Mouse (Mus musculus): ENCODE results near the gene BC035044.
"Not testable (repeated sequence)": the region's sequence is repeated elsewhere in the genome, so short reads cannot be mapped to it uniquely, and the experiment has no call there.

Gene BC035044

DNA sequence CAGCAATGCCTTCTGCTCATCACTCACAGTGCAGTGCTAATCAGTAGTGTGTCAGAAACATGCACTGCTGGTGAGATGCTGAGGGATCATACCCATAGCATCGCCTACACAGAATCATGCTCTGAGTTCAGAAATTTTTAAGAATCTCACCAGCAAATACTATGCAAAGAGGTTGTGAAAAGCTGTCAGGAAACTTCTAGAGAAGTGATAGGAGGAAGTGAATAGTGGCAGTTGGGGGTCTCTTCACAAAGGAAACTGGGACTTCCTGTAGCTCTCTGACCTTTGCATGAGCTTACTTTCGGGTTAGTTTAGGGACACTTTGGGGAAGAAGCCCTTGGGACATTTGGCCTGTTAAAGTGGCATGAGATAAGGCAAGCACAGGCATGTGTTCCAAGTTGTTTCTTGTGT, at the start of gene BC035044:
Gene BC035044, minus strand, starts transcription at position 179 of the 408 bp plus-strand sequence.
- in situ Hi-C loops (cut with MboI, MseI): loop anchor here (5.0 kb wide), 2 partner anchors 34 to 86 kb away; no protein-coding TSS in a partner anchor

DNA sequence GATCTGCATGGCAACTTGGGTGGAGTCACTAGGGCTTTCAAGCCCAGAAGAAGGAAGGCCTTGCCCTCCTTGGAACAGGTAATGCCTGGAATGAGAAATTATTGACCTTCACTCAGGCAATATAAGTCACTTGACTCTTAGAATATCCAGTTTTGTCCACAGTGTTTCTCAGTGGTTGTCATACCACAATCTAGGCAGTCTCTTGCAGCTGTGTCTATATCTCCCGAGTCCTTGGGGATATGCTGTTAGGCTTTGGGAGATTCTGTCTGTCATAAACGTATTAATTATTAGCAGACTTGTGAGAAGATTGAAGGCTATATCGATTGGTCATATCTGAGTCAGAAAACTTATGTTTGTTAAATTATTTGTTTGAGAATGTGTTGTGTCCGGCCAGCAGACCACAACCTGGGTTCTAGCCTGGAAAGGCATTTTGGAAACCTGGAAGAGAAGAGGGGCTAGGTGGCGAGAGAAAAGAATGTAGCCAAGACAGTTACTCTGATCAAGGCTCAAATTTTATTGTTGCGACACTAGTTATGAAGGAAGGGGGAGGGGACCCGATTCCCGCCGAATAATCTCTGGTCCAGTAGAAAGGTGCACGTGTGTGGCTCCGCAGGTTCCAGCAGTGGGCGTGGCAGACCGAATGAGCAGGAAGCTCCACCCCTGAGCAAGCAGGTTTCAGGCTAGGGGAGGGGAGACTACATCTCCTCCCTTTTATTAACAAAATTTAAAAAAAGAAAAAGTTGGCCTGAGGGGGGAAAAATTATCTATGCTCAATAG, 45.2 kb upstream of the BC035044 start:
- in situ Hi-C loops (cut with MboI, MseI): not testable (repeated sequence)

DNA sequence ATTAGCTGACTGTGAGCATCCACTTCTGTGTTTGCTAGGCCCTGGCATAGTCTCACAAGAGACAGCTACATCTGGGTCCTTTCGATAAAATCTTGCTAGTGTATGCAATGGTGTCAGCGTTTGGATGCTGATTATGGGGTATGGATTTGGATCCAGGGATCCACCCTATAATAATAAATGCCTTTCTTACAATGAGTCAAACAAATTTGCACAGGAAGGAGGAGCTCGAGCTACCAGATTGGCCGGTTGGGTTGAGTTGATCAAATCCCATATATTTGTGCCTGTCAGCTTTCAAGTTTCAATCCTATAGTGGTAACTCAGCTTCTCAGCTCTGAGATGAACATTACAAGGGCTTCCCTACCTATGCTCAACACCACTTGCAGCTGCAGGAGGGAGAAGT, 43.2 kb upstream of the BC035044 start, which contains the start of gene Clec2g:
Gene Clec2g, plus strand, starts transcription at position 301 of the 400 bp plus-strand sequence.
- in situ Hi-C loops (cut with MboI, MseI): not testable (repeated sequence)

DNA sequence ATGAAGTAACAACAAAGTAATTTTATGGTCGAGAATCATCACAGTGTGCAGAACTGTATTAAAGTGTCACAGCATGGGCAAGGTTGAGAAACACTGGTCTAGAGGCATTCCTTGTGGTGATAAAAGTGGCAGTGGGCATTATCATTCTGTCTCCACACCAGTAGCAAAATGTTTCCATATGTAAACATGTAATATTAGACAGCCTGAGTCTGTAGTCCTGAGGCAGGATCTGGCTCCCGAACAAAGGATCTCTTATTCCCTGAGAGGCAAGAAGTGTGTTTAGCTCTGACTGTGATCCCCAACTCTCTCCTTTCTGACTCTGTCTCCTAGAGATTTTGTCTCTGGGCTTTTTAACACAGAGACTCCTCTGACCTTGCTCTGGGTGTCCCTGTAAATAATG, 42.1 kb upstream of the BC035044 start:
- in situ Hi-C loops (cut with MboI, MseI): no loop called here

DNA sequence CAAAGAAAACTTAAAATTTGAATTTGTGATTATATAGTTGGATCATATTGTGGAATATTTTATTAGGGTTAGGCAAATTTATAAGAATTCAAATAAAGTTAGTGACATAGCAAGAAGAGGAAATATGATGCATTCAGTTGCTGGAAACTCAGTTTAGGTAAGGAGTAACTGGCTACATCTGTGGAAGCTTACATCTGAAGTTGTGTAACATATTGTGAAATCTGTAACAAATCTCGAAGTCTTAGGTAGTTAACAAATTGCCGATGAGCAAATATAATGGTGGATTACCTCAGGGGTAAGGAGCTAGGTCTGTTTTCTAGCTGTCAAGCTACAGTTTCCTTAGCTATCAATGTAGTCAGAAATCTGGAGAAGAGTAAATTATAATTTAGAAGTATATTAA, 26.4 kb upstream of the BC035044 start:
- in situ Hi-C loops (cut with MboI, MseI): no loop called here

DNA sequence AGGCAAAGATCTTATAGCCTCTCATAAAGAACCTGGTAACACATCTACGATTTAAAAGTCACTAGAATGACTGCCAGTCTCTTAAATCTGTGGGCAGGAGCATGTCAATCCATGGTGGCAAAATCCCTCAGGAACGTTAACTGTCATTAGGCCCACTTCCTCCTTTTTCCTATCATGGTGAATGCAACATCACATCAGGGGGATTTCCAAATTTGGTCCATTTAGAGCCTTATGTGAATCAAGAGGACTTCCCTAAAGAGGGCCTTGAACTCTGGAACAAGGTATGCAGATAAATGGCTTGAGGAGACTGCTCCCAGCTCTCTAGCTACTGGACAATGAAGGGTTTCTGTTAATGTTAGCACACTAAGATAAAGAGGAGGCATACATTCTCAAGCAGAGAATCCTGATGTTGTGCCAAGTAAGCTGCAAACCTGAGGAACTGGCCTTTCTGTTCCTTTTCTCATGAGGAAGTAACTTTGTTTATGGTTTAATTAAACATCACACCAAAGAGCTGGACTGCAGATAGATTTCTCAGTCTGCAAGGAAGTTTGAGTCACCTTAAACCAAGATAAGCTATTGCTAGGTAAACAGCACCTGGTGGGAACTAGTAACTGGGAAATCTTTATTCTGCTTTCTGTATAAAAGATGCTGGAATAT, 22.8 kb upstream of the BC035044 start:
- in situ Hi-C loops (cut with MboI, MseI): no loop called here

DNA sequence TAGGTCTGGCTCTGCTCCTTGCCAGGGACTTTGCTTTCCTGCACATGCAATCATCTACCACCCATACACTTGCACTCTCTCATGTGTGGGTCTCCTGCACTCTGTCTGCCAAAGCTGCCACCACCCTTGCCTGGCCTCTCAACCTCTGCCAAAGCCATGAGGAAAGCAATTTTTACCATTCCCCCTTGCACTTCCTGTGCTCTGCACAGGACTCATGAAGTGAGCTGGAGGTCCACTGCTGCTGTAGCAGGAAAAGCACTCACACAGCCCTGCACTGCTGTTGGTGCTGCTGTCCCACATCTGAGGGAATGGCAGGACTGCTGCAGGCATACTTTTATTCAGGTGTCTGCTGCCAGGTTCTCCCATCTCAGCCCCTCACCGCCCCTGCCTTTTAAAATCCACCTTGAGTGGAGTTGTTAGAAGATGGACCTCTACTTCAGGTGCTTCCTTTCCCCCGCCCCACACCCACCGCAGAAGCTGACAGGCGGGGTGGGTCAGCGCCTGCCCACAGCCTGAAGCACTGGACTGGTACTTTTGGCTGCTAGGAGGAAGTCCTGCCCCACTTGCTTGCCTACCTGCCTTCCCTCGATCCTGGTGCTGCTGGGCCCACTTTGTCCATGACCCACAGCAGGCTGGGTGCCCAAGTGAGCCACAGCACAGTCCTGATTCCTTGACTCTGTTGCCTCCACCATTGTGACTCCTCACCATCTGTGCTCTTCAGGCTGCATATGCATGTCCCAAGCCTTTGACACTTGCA, 10.0 kb upstream of the BC035044 start:
- in situ Hi-C loops (cut with MboI, MseI): not testable (repeated sequence)

DNA sequence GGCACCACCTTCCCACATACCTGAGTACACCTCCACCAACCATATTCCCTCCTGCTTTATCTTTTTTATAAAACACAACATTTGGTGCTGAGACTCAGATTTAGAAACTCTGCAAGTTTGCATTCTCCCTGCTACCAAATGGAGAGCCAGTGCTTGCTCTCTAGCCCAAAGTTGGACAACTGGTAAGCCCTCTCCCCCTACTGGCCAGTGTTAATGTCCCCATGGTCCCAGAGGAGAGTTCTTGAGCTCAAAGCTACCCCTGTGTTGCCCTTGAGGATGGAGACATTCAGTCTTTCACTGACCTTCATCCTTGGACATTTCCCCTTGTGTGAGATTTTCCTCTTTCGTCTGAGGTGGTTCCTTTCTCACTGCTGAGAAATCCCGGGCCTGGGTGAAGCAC, 9.1 kb upstream of the BC035044 start:
- in situ Hi-C loops (cut with MboI, MseI): no loop called here

DNA sequence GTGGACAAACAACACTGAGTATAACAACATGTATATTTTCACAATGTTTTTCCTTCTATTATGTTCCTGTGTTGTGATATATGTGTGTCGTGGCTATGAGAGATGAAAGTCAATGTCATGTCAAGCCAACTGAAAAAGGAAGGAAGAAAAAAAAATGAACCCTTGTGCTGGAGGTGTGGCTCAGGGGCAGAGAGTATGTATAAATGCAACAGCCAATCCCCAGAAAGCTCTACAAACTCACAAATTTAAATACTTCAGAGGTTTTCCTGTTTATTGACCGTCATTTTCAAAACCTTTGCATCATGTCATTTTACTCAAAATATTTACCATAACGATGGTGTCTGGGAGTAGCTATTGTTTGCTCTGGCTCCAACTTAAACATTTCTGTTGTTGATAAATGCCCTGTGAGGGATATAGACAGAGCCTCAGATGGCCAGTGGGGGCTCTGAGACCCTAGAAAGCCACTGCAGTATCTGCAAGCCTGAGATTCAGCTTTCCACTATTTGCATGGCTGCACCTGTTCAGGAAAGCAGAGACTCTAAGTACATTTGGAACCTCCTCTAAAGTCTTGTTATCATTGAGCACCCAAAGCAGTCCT, 4.6 kb upstream of the BC035044 start:
- in situ Hi-C loops (cut with MboI, MseI): no loop called here

DNA sequence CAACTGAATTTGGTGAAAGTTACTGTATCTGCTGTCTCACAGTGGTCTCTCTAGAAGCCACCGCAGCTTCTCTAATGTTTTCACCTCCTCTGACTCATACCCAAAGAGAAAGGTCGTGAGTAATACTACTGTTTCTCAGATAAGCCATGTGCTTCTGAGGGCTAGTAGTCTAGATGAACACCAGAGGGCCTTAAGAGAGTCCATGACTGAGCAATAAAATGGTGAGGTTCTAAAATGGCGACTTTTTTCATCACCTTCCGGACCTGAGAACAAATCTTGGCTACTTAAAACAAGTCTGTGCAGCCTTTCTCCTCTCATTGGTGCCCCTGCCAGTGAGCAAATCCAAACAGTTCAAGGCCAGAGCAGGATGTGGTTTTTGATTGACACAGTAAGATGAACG, 2.1 kb downstream of the BC035044 start:
- in situ Hi-C loops (cut with MboI, MseI): no loop called here

DNA sequence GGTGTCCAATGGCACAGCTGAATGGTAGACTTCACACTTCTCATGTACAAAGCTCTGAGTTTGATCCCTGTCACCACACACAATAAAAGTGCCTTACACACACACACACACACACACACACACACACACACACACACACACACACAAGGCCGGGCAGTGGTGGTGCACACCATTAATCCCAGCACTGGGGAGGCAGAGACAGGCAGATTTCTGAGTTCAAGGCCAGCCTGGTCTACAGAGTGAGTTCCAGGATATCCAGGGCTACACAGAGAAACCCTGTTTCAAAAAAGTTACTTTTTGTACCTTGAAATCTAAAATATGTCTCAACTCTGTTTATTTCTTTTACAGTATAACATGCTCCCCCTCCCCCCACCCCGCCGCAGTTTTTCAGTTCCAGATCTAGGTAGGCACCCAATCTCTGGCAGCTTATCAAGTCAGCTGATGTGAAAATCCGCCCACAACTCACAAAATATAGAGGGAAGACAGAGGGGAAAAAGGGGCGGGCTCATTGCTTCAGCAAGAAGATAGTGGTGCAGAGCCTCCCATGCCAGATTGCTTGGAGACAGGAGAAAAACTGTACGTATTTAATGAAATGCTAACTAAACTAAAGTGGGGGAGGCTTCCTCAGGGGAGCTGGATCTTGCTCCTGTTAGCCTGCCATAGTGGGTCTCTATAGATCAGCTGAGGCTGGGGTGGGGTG, 3.7 kb downstream of the BC035044 start, which contains the start of gene Clec2i:
Gene Clec2i, plus strand, starts transcription at position 498 of the 700 bp plus-strand sequence.
- in situ Hi-C loops (cut with MboI, MseI): not testable (repeated sequence)

DNA sequence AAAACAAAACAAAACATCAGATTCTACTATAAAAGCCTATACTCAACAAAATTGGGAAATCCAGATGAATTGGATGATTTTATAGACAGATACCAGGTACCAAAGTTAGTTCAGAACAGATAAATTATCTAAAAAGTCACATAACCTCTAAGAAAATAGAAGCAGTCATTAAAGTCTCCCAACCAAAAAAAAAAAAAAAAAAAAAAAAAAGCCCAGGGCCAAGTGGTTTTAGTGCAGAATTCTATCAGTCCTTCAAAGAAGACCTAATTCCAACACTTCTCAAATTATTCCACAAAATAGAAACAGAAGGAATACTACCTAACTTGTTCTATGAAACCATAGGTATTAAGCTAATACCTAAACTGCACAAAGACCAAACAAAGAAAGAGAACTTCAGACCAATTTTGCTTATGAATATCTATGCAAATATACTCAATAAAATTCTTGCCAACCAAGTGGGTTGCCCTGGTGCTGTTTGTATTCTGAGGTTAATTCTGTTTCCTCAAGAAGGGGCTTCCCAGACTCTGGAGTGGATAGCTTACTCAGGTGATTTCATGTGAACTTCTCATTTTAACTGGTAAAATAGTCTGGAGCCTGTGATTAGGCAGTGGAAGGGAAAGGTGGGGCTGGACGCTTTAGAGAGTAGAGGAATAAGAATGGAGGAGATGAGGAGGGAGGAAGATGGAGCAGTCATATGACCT, 18.9 kb downstream of the BC035044 start:
- in situ Hi-C loops (cut with MboI, MseI): no loop called here

DNA sequence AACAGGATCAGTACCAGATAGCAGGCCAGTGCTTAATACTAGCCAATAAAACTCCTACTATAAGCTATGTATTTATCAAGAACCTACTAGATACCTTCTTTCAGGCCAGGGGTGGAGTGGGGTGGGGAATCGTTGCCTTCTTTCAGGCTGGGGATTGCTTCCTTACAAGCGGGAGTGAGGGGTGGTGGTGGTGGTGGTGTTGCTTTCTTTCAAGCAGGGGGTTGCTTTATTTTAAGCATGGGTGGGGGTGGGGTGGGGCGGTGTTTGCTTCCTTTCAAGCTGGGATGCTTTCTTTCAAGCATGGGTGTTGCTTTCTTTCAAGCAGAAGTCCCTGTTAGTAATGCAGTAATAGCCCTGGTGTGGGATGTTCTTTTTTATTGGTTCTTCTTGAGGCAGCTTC, 22.1 kb downstream of the BC035044 start:
- in situ Hi-C loops (cut with MboI, MseI): no loop called here

DNA sequence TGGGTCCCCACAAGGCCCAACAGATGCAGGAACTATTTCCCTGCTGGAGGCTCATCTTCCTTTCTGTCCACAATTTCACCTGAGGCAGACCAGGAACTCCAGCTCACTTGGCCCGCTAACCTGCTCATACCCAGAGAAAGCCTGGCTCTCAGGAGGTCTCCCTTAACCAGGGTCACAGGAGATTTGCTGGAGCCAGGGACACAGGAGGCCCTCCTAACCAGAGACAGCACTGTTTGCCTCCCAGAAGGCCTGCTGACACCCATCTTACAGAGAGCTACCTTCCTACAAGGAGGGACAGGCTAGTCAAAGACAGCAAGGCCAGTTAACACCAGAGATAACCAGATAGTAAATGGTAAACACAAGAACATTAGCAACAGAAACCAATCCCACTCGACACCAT, 33.0 kb downstream of the BC035044 start:
- in situ Hi-C loops (cut with MboI, MseI): loop anchor here (5.0 to 10.0 kb wide), 2 partner anchors 34 to 507 kb away; partner anchors contain the start of gene BC035044

DNA sequence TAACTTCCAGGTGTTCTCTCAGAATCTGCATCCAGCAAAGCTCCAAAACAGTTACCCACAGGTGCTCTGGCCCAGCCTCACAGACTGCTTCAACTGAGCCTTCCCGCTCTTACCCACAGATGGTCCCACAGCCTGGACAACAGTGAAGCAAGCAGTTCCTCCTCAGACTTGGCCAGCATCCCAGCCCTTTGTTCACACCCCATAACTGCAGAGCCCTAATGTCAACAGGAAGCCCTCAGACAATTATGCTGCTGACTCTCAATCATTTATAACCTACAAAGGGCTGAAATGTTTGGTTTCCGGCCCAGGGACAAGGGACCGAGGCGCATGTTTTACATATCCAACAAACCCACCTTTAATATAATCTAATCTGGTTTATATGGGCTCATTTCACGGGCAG, 34.7 kb downstream of the BC035044 start:
- in situ Hi-C loops (cut with MboI, MseI): loop anchor here (5.0 to 10.0 kb wide), 2 partner anchors 36 to 509 kb away; partner anchors contain the start of gene BC035044

DNA sequence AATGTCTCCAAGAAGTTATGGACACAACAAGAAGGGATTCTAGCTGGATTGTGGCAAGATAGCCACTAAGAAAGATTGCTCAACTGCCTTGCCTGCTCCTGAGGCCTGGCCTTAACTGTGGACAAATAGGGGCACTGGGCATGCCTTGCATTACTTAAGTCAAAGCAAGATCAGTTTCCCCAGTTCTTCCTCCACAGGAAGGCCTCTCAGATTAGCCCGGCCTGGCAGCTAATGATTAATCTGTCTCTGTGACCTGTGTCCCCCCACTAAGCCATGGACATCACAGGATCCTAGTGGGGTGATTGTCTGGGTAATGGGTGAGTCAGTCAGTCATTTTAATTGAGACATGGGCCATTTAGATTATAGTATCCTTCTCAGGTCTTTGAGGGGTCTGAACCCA, 35.4 kb downstream of the BC035044 start:
- in situ Hi-C loops (cut with MboI, MseI): loop anchor here (5.0 to 10.0 kb wide), 2 partner anchors 37 to 509 kb away; partner anchors contain the start of gene BC035044

DNA sequence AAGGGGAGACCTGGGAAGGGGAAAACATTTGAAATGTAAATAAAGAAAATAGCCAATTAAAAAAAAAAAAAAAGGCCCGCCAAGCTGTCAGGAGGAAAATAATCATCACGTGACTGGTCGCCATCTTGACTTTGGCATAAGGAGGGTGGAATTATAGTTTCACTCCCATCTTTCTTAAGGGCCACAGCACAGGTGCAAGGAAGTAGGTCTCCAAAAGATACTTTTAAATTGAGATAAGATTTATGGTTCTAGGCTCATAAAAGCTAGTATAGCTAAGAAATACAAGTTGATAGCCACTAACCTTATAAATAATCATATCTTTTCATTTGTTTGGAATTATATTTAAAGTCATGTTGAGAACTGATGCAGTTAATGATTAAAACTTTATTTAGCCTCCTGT, 36.0 kb downstream of the BC035044 start:
- in situ Hi-C loops (cut with MboI, MseI): loop anchor here (5.0 to 10.0 kb wide), 4 partner anchors 37 to 510 kb away; partner anchors contain the start of gene BC035044

DNA sequence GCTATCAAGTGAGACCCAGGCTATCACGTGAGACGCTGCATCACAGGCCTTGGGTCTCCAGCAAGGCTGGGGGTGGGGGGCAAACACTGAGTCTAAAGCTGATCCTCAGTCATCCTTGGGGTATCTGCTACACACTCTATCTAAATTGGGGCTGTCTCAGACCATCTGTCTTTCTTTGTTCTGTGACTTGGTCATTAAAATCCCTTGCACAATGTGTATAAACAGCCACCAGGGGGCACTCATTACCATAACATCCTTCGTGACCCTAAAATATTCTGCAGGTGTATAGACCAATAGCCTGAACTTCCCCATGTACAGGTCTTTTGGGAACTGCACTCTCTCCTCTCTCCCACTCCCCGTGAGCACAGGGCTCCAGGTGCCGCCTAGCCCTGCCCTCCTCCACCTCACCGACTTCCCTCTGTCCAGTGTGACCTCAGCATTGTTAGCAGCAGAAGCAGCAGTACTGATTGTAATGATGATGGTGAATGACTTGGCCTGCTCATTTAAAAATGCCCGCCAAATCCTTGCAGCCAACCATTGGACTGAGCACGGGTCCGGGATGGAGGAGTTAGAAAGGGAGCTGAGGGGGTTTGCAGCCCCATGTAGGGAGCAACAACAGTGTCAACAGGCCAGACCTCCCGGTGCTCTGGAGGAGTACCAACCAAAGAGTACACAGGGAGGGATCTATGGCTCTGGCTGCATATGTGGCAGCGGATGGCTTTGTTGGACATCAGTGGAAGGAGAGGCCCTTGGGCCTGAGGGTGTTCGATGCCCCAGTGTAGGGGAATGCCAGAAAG, 36.7 kb downstream of the BC035044 start:
- in situ Hi-C loops (cut with MboI, MseI): loop anchor here (5.0 to 10.0 kb wide), 3 partner anchors 213 to 511 kb away; no protein-coding TSS in a partner anchor

DNA sequence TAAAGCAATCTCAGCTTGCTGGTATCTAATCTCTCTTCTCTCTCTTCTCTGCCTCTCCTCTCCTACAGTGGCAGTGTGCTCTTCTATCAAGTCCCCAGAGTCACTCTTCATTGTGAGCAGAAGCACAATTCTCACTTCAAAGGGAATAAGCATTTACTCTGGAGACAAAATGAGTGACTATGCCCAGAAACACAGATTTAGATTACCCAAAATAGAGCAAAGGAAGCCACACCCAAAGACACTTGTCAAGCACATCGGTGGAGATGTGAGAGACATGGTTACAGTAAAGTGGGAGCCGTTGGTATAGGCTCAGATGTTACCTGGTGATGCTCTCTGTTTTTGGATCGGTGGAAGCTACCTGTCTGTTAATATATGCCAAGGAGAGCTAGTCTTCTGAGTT, 38.2 kb downstream of the BC035044 start:
- in situ Hi-C loops (cut with MboI, MseI): loop anchor here (5.0 to 10.0 kb wide), 3 partner anchors 215 to 512 kb away; no protein-coding TSS in a partner anchor
